Mouse (Mus musculus): ENCODE measurements at regions not wholly inside any gene's neighbourhood (a gene's known extent, or its start where the extent isn't known, plus 50 kb on each side); places are given as distances from the start of the nearest gene placed in this dataset.

DNA sequence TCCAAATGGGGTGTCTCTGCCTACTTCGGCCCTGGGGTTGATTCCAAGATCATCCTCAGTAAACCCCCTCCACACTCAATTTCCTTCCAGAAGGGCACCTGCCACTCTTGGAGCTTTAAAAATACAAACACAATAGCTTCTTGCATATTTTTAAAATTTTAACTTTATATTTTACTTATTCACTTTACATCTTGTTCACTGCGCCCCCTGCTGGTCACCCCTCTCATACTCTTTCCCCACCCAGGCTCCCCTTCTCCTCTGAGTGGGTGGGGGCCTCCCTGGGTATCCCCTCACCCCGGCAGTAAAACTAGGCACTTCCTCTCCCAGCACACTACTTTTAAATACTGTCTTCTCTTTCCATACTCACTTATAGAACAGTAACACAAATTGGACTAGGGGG is 79.4 kb upstream of the Ubr2 start:
- TF ChIP-seq CTCF (IDR thresholded peaks at IDR 0.05; ENCODE audit: borderline replicate concordance, insufficient read depth, low read depth, low read length) (no peak), POLR2A (IDR thresholded peaks at IDR 0.05; ENCODE audit: borderline replicate concordance, insufficient read depth, low read length) (no peak)
